Comparison of ENCODE assay signal across 8 mouse cellular contexts in genomic region chr13:6836351-6837074, GRCm38 (mm10).
A peak's percentile ranks its signal among the peaks of the same experiment; 100 is the strongest.
DNase-seq lines count a peak whose midpoint lies in the region; ATAC-seq lines count a peak whose summit lies in the region.

No protein-coding gene starts in this region.

- DNase-seq in CD4-positive, CD25-positive, alpha-beta regulatory T cell, adult 2 months (ENCODE audit: low read depth, low spot score) = peak; percentile 27
- peak; percentile 74 for DNase-seq in adrenal gland, adult 2 months
- peak; percentile 72 for DNase-seq in embryonic facial prominence, embryonic 10.5 days (ENCODE audit: low spot score)
- DNase-seq in hindlimb bud, embryonic 11.5 days (ENCODE audit: extremely low spot score, low read depth, low spot score) = peak; percentile 44
- peak; percentile 49 to 61 for DNase-seq in left cerebral cortex, adult 18-20 months (ENCODE audit: low spot score in 2 of 2)
- peak; percentile 88 for DNase-seq in midbrain, embryonic 11.5 days (ENCODE audit: low spot score, missing footprints)
- DNase-seq in skeletal muscle tissue, adult 2 months (ENCODE audit: low read depth, low spot score) = peak; percentile 2

- no peak overlapping the region for H3K27ac ChIP-seq in embryonic facial prominence, embryonic 10.5 days (replicated peaks)
- H3K27ac ChIP-seq in midbrain, embryonic 11.5 days (ENCODE audit: low read depth, low read length) = no peak overlapping the region

- no peaks in the 10 kb centered on the region for H3K9me3 ChIP-seq in embryonic facial prominence, embryonic 10.5 days
- H3K9me3 ChIP-seq in midbrain, embryonic 11.5 days (ENCODE audit: control insufficient read depth, low read length) = no peaks in the 10 kb centered on the region

- no peak for ATAC-seq in CD4-positive, CD25-positive, alpha-beta regulatory T cell, adult 4 months
- peak; percentile 89 for ATAC-seq in midbrain, embryonic 11.5 days (ENCODE audit: low FRiP score)

- 24% methylated on average over 6 of the region's 6 CpGs for WGBS in embryonic facial prominence, embryonic 10.5 days
- 45% methylated on average over 6 of the region's 6 CpGs for WGBS in midbrain, embryonic 11.5 days

- no peaks in the 10 kb centered on the region for H3K36me3 ChIP-seq in embryonic facial prominence, embryonic 10.5 days (replicated peaks)
- H3K36me3 ChIP-seq in midbrain, embryonic 11.5 days (ENCODE audit: control insufficient read depth, insufficient read depth, low read length) = no peaks in the 10 kb centered on the region

- H3K4me2 ChIP-seq in midbrain, embryonic 11.5 days = no peak overlapping the region

- H3K27me3 ChIP-seq in embryonic facial prominence, embryonic 10.5 days (replicated peaks; ENCODE audit: low read depth, poor library complexity, severe bottlenecking) = no peaks in the 10 kb centered on the region
- H3K27me3 ChIP-seq in midbrain, embryonic 11.5 days (ENCODE audit: control insufficient read depth, insufficient read depth, low read length) = no peaks in the 10 kb centered on the region

- H3K4me3 ChIP-seq in embryonic facial prominence, embryonic 10.5 days = no peak overlapping the region
- H3K4me3 ChIP-seq in midbrain, embryonic 11.5 days (ENCODE audit: low read depth, low read length) = no peak overlapping the region

- H3K9ac ChIP-seq in midbrain, embryonic 11.5 days (ENCODE audit: low read length) = no peak overlapping the region

- H3K4me1 ChIP-seq in embryonic facial prominence, embryonic 10.5 days = 0 out of 2 replicates have a peak, but pooled peaks cover 7% of the 10 kb centered on the region
- no peaks in the 10 kb centered on the region for H3K4me1 ChIP-seq in midbrain, embryonic 11.5 days (ENCODE audit: control insufficient read depth, insufficient read depth, low read length)

Comparison
In these comparisons a context has a peak if more than half of its experiments do, and no peak if none do; other contexts are left out.
1. DNase-seq: peak in every context shown above with its lines; median percentile 88 in midbrain, embryonic 11.5 days; 74 in adrenal gland, adult 2 months; 72 in embryonic facial prominence, embryonic 10.5 days; 55 in left cerebral cortex, adult 18-20 months; 44 in hindlimb bud, embryonic 11.5 days; 27 in CD4-positive, CD25-positive, alpha-beta regulatory T cell, adult 2 months; 2 in skeletal muscle tissue, adult 2 months.